Mouse (Mus musculus) stomach, embryonic 16.5 days (tissue): ENCODE data around the gene Exosc7. TPM values are rescaled to one million over a fixed set of nuclear protein-coding genes. Genes with fewer than 3 reads are reported as not detected.
A peak's percentile ranks its signal among the peaks of the same experiment; 100 is the strongest.

ENCODE experiments used
- ATAC-seq: fragments of 200-750 bp; cut with Nextera tagmentation; 2 replicates; pipeline ENCODE4 v1.8.0; 2017; ENCODE audit warnings: moderate number of reproducible peaks, moderate TSS enrichment; ENCODE audit not compliant: insufficient read depth, low FRiP score
- H3K27ac ChIP-seq: fragments of 300-500 bp; sonication (generic); 2 replicates; pipeline ENCODE4 v1.5.1; 2014; ENCODE audit warnings: low read length
- H3K27me3 ChIP-seq: fragments of 300-500 bp; sonication (generic); 2 replicates; pipeline ENCODE4 v1.6.1; 2014; ENCODE audit warnings: low read length, control low read depth, mixed read lengths; ENCODE audit not compliant: control insufficient read depth, insufficient read depth
- H3K36me3 ChIP-seq: fragments of 300-500 bp; sonication (generic); 2 replicates; pipeline ENCODE4 v1.6.1; 2014; ENCODE audit warnings: low read length; ENCODE audit not compliant: control insufficient read depth, insufficient read depth
- H3K4me1 ChIP-seq: fragments of 300-500 bp; sonication (generic); 2 replicates; pipeline ENCODE4 v1.6.1; 2014; ENCODE audit warnings: low read length, control low read depth, mixed read lengths; ENCODE audit not compliant: control insufficient read depth, insufficient read depth
- H3K4me2 ChIP-seq: fragments of 300-500 bp; sonication (generic); 2 replicates; pipeline ENCODE4 v1.6.1; 2014; ENCODE audit warnings: low read depth, low read length, mixed read lengths
- H3K4me3 ChIP-seq: fragments of 300-500 bp; sonication (generic); replicated peaks from 2 replicates; pipeline ENCODE4 v1.5.1; 2014; ENCODE audit warnings: mild to moderate bottlenecking, low read length
- H3K9ac ChIP-seq: fragments of 300-500 bp; sonication (generic); 2 replicates; pipeline ENCODE4 v1.6.1; 2014; ENCODE audit warnings: low read length
- H3K9me3 ChIP-seq: fragments of 300-500 bp; sonication (generic); replicated peaks from 2 replicates; pipeline ENCODE4 v1.6.1; 2016; ENCODE audit warnings: low read length, control low read depth; ENCODE audit not compliant: control insufficient read depth
- WGBS: fragments of 180-500 bp; shearing (Covaris S2); extraction: QIAGEN DNeasy Blood & Tissue Kit; methylation state at CpG from one replicate; pipeline ENCODE4 v1.1.7; 2014; 5-methylcytosine and 5-hydroxymethylcytosine counted together
- polyA plus RNA-seq: library from polyadenylated mRNA; unstranded; fragments of >200 nt; fragmentation: Nextera tagmentation; extraction: Ambion mirVana; gene quantifications from 2 replicates; pipeline ENCODE4 v1.2.1, GENCODE M21; 2015

The Exosc7 gene
- polyA plus RNA-seq, 1 experiment from 2014 or later: 112 TPM

- peaks cover 23% of the 10 kb centered on the region for H3K36me3 ChIP-seq
- H3K9ac ChIP-seq: no peak overlapping the region
- no peaks in the 10 kb centered on the region for H3K4me1 ChIP-seq
- no peaks in the 10 kb centered on the region for H3K27me3 ChIP-seq
- WGBS: 89% methylated on average over 6 of the region's 6 CpGs
- no peak for ATAC-seq
- H3K27ac ChIP-seq: no peak overlapping the region
- H3K4me3 ChIP-seq: no peak overlapping the region
- no peaks in the 10 kb centered on the region for H3K9me3 ChIP-seq
- H3K4me2 ChIP-seq: no peak overlapping the region
These were observed 14.6 kb downstream of the Exosc7 start for GRCm38 (mm10) chr9:123127663-123128062.

GRCm38 (mm10) chr9:123132994-123133393, 20.0 kb downstream of the Exosc7 start:
- no peaks in the 10 kb centered on the region for H3K4me1 ChIP-seq
- 88% methylated on average over 3 of the region's 3 CpGs for WGBS

GRCm38 (mm10) chr9:123136953-123137682, 24.1 kb downstream of the Exosc7 start:
- H3K4me1 ChIP-seq: peaks cover 18% of the 10 kb centered on the region
- H3K27me3 ChIP-seq: no peaks in the 10 kb centered on the region
- no peak overlapping the region for H3K4me3 ChIP-seq
- no peak overlapping the region for H3K9ac ChIP-seq
- no peak overlapping the region for H3K4me2 ChIP-seq
- peaks cover 24% of the 10 kb centered on the region for H3K36me3 ChIP-seq
- no peaks in the 10 kb centered on the region for H3K9me3 ChIP-seq
- peak overlapping the region; percentile 43 for H3K27ac ChIP-seq
- WGBS: 65% methylated on average over 7 of the region's 7 CpGs
- ATAC-seq: peak; percentile 27; the same call in 1 of the 2 replicates

More at GRCm38 (mm10) chr9:123132994-123133393, 20.0 kb downstream of the Exosc7 start:
- no peak for ATAC-seq
- Histone ChIP-seq H3K9me3 (no peaks in the 10 kb centered on the region), H3K27ac (no peak overlapping the region), H3K9ac (no peak overlapping the region), H3K4me3 (no peak overlapping the region), H3K36me3 (peaks cover 33% of the 10 kb centered on the region), H3K27me3 (no peaks in the 10 kb centered on the region), H3K4me2 (no peak overlapping the region)

DNA sequence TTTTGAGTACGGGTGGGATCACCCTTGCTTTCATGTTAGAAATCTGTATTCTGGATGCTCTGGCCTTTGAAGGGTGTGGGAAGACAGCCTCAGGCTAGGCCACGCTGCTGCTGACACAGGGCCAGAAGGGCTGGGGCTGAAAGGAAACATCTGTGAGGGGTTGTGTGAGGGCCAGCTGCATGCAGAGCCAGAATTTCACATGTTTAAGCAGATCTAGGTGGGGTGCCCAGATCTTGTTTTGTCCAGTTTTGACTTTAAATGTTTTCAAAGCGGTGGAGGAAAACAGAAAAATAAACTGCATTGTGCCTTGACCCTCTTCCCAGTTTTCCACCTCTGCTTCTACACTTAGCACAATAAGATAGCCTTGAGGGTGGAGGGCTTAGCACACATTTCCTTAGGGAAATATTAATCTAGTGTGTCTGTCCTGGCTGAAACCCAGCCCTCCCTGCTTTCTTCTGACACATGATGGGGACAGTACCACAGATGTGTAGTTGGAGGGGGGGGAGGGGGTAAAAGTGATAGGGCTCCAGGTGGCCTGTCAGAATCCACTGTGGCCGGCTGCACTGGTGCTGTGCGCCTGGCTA, 26.0 kb downstream of the Exosc7 start:
- 43% methylated on average over 5 of the region's 5 CpGs for WGBS
- Histone ChIP-seq H3K9ac (no peak overlapping the region), H3K4me3 (no peak overlapping the region), H3K27me3 (no peaks in the 10 kb centered on the region), H3K9me3 (peaks cover 8% of the 10 kb centered on the region), H3K4me2 (no peak overlapping the region), H3K27ac (peak overlapping the region; percentile 86), H3K4me1 (peaks cover 18% of the 10 kb centered on the region), H3K36me3 (peaks cover 14% of the 10 kb centered on the region; the same call in 1 of the 2 replicates)
- ATAC-seq: peak; percentile 82; the same call in 1 of the 2 replicates

DNA sequence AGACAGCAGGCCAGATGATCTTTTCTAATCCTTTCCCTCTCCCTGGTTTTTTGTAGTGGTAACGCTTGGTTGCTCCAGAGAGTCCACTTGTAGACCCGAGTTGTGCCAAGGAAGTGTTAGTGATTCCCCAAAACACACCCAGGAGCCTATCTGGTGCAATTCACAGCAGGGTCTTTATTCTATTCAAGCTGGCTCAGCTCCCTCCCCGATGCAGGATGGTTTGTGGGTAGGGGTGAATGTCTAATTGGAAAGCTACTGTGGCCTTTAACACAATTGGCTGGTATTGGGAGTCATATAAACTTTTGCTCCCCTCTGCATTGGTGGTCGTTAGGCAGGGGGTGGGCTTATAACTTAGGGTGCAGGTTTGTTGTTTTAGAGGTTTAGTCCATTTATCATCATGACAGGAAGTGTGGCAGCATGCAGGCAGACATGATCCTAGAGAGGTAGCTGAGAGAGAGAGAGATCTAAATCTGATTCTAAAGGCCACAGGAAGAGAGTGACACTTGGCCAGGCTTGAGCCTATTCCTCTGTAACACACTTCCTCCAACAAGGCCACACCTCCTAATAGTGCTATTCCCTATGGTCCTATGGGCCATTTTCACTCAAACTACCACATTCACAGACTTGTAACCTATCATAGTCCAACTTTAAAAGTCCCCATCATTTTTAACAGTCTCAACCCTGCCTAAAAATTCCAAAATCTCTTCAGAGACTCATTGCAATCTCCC, 27.0 kb downstream of the Exosc7 start:
- no peaks in the 10 kb centered on the region for H3K27me3 ChIP-seq
- 79% methylated on average over 4 of the region's 4 CpGs for WGBS
- no peak overlapping the region for H3K4me3 ChIP-seq
- H3K4me1 ChIP-seq: peaks cover 18% of the 10 kb centered on the region
- H3K4me2 ChIP-seq: no peak overlapping the region
- peaks cover 13% of the 10 kb centered on the region for H3K9me3 ChIP-seq
- peaks cover 14% of the 10 kb centered on the region; the same call in 1 of the 2 replicates for H3K36me3 ChIP-seq
- peak overlapping the region; percentile 86 for H3K27ac ChIP-seq
- ATAC-seq: no peak
- H3K9ac ChIP-seq: no peak overlapping the region

- ATAC-seq: peak; percentile 71; the same call in 1 of the 2 replicates
- peaks cover 10% of the 10 kb centered on the region for H3K9me3 ChIP-seq
- no peak overlapping the region for H3K4me3 ChIP-seq
- H3K27ac ChIP-seq: peak overlapping the region; percentile 83
- no peaks in the 10 kb centered on the region; the same call in 1 of the 2 replicates for H3K36me3 ChIP-seq
- 51% methylated on average over 5 of the region's 5 CpGs for WGBS
- H3K4me2 ChIP-seq: no peak overlapping the region
- H3K27me3 ChIP-seq: no peaks in the 10 kb centered on the region
- H3K4me1 ChIP-seq: peaks cover 3% of the 10 kb centered on the region; the same call in 1 of the 2 replicates
- H3K9ac ChIP-seq: no peak overlapping the region
These were observed 35.4 kb downstream of the Exosc7 start for GRCm38 (mm10) chr9:123148430-123148829.

DNA sequence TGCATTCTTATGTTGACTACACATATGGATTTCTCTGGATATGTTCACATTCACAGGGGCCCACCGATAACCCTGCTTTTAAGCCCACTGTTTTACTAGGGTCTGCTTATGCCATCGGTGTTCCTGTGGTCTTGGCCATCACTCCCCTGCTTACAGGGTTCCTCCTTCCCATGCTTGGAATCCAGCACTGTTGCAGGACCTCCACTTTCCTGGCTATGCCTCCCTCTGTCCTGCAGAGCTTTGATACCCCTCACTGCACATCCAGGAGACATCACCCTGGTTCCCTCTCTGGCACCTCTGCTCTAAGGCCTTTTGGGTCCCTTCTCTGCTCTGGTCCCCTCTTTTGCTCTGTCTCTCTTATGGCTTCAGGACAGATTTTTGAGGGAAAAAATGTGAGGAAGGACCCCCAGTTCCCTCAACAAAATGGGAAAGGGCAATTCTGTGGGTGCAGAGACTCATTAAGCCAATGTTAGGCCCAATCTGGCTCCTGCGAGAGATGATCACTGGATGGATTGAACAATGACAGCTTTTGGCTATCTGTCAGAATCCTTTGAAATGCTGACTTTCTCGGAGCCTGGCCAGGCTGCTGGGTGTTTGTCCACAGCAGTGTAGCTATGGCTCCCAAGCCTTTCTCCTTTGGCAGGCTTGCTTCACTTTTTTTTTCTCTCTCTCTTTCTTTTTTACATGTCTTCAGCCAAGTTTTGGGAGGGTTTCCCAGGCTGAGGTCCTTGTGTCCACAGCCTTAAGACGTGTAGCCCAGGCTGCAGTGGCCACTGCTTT, 37.4 kb downstream of the Exosc7 start, which contains the start of gene Clec3b:
Gene Clec3b (plus strand): TSS at position 706 of the 780 bp plus-strand sequence.
- peak; percentile 26; the same call in 1 of the 2 replicates for ATAC-seq
- no peak within 1 kb of the TSS for H3K4me3 ChIP-seq
- no peak within 1 kb of the TSS for H3K4me2 ChIP-seq
- H3K36me3 ChIP-seq: no peaks in the 10 kb centered on the region
- H3K27me3 ChIP-seq: no peaks in the 10 kb centered on the region
- H3K27ac ChIP-seq: peak within 1 kb of the TSS; percentile 75
- peaks cover 3% of the 10 kb centered on the region; the same call in 1 of the 2 replicates for H3K4me1 ChIP-seq
- 62% methylated on average over 5 of the region's 5 CpGs for WGBS
- H3K9me3 ChIP-seq: no peaks in the 10 kb centered on the region
- no peak within 1 kb of the TSS for H3K9ac ChIP-seq

DNA sequence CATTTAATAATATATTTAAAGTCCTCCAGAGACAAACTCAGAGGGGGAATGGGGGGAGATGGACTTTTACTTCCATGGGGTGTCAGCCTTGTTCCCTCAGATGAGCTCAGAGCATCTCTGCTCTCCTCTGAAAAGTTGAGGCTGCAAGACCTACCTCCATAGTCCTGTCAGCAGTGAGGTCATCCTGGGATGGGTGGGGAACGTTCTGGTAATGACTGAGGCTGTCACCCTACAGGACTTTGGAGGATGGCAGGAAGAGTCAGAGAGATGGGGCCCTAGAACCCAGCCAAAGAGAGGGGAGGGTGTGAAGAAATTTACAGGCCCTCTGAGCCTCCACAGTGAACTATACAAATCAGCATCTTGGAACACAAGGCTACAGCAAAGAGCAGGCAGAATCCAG, 38.5 kb downstream of the Exosc7 start:
- H3K9ac ChIP-seq: no peak overlapping the region
- no peaks in the 10 kb centered on the region for H3K36me3 ChIP-seq
- no peaks in the 10 kb centered on the region for H3K9me3 ChIP-seq
- H3K4me1 ChIP-seq: peaks cover 3% of the 10 kb centered on the region; the same call in 1 of the 2 replicates
- H3K27ac ChIP-seq: no peak overlapping the region
- H3K4me2 ChIP-seq: no peak overlapping the region
- H3K4me3 ChIP-seq: no peak overlapping the region
- no peaks in the 10 kb centered on the region for H3K27me3 ChIP-seq
- no peak for ATAC-seq
- WGBS: 54% methylated on average over 1 of the region's 1 CpGs
